ENCODE assay signal across 10 mouse cellular contexts in the genomic region with DNA sequence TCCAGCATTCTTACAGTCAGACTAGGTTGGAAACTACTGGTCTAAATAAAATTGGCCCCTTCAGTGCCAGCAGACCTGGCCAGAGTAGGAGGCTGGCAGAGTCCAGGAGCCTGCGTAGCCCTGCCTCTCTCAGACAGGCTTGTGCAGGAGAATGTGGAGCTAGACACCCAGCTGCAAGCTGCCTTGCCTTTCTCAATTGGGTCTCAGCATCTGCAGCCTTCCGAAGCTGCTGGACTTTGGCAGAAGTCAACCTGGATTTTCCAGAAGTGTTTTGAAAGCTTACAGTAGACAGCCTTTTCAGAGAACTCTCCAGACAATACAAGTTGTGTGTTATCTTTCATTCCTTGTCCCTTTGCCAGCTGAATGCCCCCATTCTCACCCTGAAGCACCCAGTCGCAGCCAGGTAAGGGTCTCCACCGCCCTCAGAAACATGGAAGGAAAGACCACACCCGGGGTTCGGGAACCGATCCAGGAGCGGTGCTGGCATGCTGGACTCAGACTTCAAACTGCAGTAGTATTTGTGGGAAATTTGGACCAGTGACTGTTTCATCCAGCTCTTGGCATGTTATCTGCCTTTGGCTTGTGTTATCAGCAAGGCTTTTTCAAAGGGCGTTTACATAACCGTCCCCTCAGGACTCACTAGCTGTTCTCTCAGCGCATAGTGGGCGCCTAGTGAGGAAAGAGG.
DNase-seq lines count a peak whose midpoint lies in the region; ATAC-seq and TF ChIP-seq lines count a peak whose summit lies in the region.
"Had no signal": no experiment of that assay in that cellular context is flagged by ENCODE, and none has a peak within 500 bp of the region (broad histone marks: within the 10 kb centered on the region; RNA-seq: fewer than 3 reads in every experiment).

No protein-coding gene starts in this region.

- no peak for TF ChIP-seq CTCF in lung, embryonic 14.5 days (IDR thresholded peaks at IDR 0.05; ENCODE audit: low read depth)
- TF ChIP-seq CTCF in lung, postnatal 0 days (IDR thresholded peaks at IDR 0.05), result no peak
- no peak for TF ChIP-seq CTCF in heart, postnatal 0 days (IDR thresholded peaks at IDR 0.05; ENCODE audit: low read depth)

- TF ChIP-seq EP300 in lung, postnatal 0 days (IDR thresholded peaks at IDR 0.05), result no peak
- TF ChIP-seq EP300 in heart, postnatal 0 days (IDR thresholded peaks at IDR 0.05; ENCODE audit: low read depth), result no peak

- no peak overlapping the region for H3K9ac ChIP-seq in lung, embryonic 14.5 days
- no peak overlapping the region for H3K9ac ChIP-seq in lung, postnatal 0 days (replicated peaks; ENCODE audit: low read depth)
- H3K9ac ChIP-seq in heart, postnatal 0 days (replicated peaks; ENCODE audit: low read depth, low read length), result no peak overlapping the region
- H3K9ac ChIP-seq in kidney, embryonic 14.5 days (ENCODE audit: low read depth, low read length), result no peak overlapping the region
- H3K9ac ChIP-seq: neural tube, embryonic 13.5 days had no signal

- DNase-seq in lung, embryonic 14.5 days, result no peak
- no peak for DNase-seq in lung, postnatal 0 days (ENCODE audit: low spot score)
- DNase-seq in heart, postnatal 0 days (ENCODE audit: low spot score), result no peak
- peak; percentile 53 for DNase-seq in skeletal muscle tissue, adult 2 months (ENCODE audit: low read depth, low spot score)
- no peak for DNase-seq in MN1 (ENCODE audit: low spot score)
- DNase-seq in kidney, postnatal 4 days, result no peak

- no peak overlapping the region for H3K4me3 ChIP-seq in lung, embryonic 14.5 days (ENCODE audit: low read depth, low read length)
- H3K4me3 ChIP-seq in lung, postnatal 0 days (ENCODE audit: low read depth, low read length), result no peak overlapping the region
- H3K4me3 ChIP-seq in heart, postnatal 0 days (ENCODE audit: low read depth, low read length), result no peak overlapping the region
- no peak overlapping the region for H3K4me3 ChIP-seq in kidney, embryonic 14.5 days (ENCODE audit: low read length)
- H3K4me3 ChIP-seq: neural tube, embryonic 13.5 days had no signal

- WGBS in lung, embryonic 14.5 days, result 67% methylated on average over 12 of the region's 12 CpGs
- WGBS in lung, postnatal 0 days, result 55% methylated on average over 12 of the region's 12 CpGs
- 37% methylated on average over 12 of the region's 12 CpGs for WGBS in heart, postnatal 0 days
- 94% methylated on average over 12 of the region's 12 CpGs for WGBS in kidney, embryonic 14.5 days

- no peaks in the 10 kb centered on the region for H3K27me3 ChIP-seq in lung, embryonic 14.5 days (ENCODE audit: insufficient read depth, low read length)
- H3K27me3 ChIP-seq in lung, postnatal 0 days (replicated peaks; ENCODE audit: insufficient read depth, low read length), result no peaks in the 10 kb centered on the region
- no peaks in the 10 kb centered on the region for H3K27me3 ChIP-seq in heart, postnatal 0 days (ENCODE audit: control insufficient read depth, insufficient read depth, low read length)
- H3K27me3 ChIP-seq in kidney, embryonic 14.5 days (ENCODE audit: control insufficient read depth, insufficient read depth, low read length), result no peaks in the 10 kb centered on the region
- H3K27me3 ChIP-seq: neural tube, embryonic 13.5 days had no signal

- H3K27ac ChIP-seq in lung, embryonic 14.5 days (ENCODE audit: low read depth), result peak overlapping the region; percentile 36; the same call in 1 of the 2 replicates
- H3K27ac ChIP-seq in lung, postnatal 0 days (ENCODE audit: low read length), result no peak overlapping the region
- peak overlapping the region; percentile 44; the same call in 1 of the 2 replicates for H3K27ac ChIP-seq in heart, postnatal 0 days (ENCODE audit: low read depth)
- H3K27ac ChIP-seq in kidney, embryonic 14.5 days (ENCODE audit: low read depth, low read length), result no peak overlapping the region
- H3K27ac ChIP-seq: neural tube, embryonic 13.5 days had no signal

- no peaks in the 10 kb centered on the region for H3K36me3 ChIP-seq in lung, embryonic 14.5 days (ENCODE audit: insufficient read depth)
- no peaks in the 10 kb centered on the region for H3K36me3 ChIP-seq in lung, postnatal 0 days (ENCODE audit: insufficient read depth, low read length)
- H3K36me3 ChIP-seq in heart, postnatal 0 days (replicated peaks; ENCODE audit: control insufficient read depth, insufficient read depth, low read length), result no peaks in the 10 kb centered on the region
- H3K36me3 ChIP-seq in kidney, embryonic 14.5 days (ENCODE audit: control insufficient read depth, insufficient read depth, low read length), result no peaks in the 10 kb centered on the region
- H3K36me3 ChIP-seq: neural tube, embryonic 13.5 days had no signal

- H3K4me1 ChIP-seq in lung, embryonic 14.5 days (ENCODE audit: insufficient read depth), result no peaks in the 10 kb centered on the region
- peaks cover 3% of the 10 kb centered on the region; the same call in 1 of the 2 replicates for H3K4me1 ChIP-seq in lung, postnatal 0 days (ENCODE audit: insufficient read depth, low read depth, low read length)
- H3K4me1 ChIP-seq in heart, postnatal 0 days (ENCODE audit: control insufficient read depth, insufficient read depth), result peaks cover 18% of the 10 kb centered on the region
- peaks cover 6% of the 10 kb centered on the region; the same call in 1 of the 2 replicates for H3K4me1 ChIP-seq in kidney, embryonic 14.5 days (ENCODE audit: control insufficient read depth, insufficient read depth, low read length)
- H3K4me1 ChIP-seq: neural tube, embryonic 13.5 days had no signal

- H3K9me3 ChIP-seq in lung, embryonic 14.5 days (ENCODE audit: low read depth, low read length), result no peaks in the 10 kb centered on the region
- no peaks in the 10 kb centered on the region for H3K9me3 ChIP-seq in lung, postnatal 0 days (ENCODE audit: low read length)
- H3K9me3 ChIP-seq in heart, postnatal 0 days (replicated peaks; ENCODE audit: control insufficient read depth, low read length), result peaks cover 5% of the 10 kb centered on the region
- peaks cover 5% of the 10 kb centered on the region; the same call in 1 of the 2 replicates for H3K9me3 ChIP-seq in kidney, embryonic 14.5 days (ENCODE audit: control insufficient read depth, low read length)

- no peak for ATAC-seq in lung, embryonic 14.5 days (ENCODE audit: insufficient read depth)
- no peak for ATAC-seq in lung, postnatal 0 days
- ATAC-seq in common myeloid progenitor, adult 5-6 weeks (replicated peaks; ENCODE audit: low read depth, poor library complexity, severe bottlenecking), result peak; percentile 39; the same call in 1 of the 2 replicates
- 0 out of 2 replicates have a peak, but pooled peaks have one; percentile 19 for ATAC-seq in heart, postnatal 0 days (ENCODE audit: insufficient read depth, low read depth)
- ATAC-seq in kidney, embryonic 14.5 days (ENCODE audit: low FRiP score, low TSS enrichment), result no peak
- ATAC-seq: forebrain, embryonic 14.5 days had no signal

- H3K4me2 ChIP-seq in lung, embryonic 14.5 days, result no peak overlapping the region
- H3K4me2 ChIP-seq in lung, postnatal 0 days (replicated peaks; ENCODE audit: low read depth, low read length), result no peak overlapping the region
- 0 out of 2 replicates have a peak overlapping the region, but pooled peaks have one; percentile 15 for H3K4me2 ChIP-seq in heart, postnatal 0 days (ENCODE audit: low read depth, low read length)
- H3K4me2 ChIP-seq in kidney, embryonic 14.5 days (replicated peaks; ENCODE audit: low read depth, low read length), result no peak overlapping the region
- H3K4me2 ChIP-seq: neural tube, embryonic 13.5 days had no signal

Comparison
In these comparisons a context has a peak if more than half of its experiments do, and no peak if none do; other contexts are left out.
1. H3K27ac ChIP-seq: peak in lung, embryonic 14.5 days (single experiment) and heart, postnatal 0 days (single experiment); none in lung, postnatal 0 days (single experiment) and kidney, embryonic 14.5 days (single experiment).
2. ATAC-seq: peak in common myeloid progenitor, adult 5-6 weeks (single experiment) and heart, postnatal 0 days (single experiment); none in lung, embryonic 14.5 days (single experiment), lung, postnatal 0 days (single experiment) and kidney, embryonic 14.5 days (single experiment).